8 mouse cellular contexts compared by ENCODE assay signal in the genomic region with DNA sequence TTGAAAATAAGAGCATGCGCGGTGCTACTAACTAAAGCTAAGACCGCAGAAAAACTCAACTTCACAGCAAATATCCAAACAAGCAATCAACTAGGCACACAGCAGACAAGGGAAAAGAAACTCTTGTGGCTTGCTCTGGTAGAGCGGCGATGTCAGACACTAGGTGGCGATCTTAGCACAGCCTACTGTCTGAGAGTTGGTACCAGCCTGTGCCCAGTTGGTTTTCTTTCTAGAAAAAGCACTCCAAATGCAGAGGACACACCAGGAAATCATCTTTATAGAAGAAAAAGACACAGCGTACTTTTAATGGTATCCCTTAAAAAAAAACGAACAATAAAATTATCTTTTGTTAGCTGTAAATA.
DNase-seq lines count a peak whose midpoint lies in the region; ATAC-seq lines count a peak whose summit lies in the region.

No protein-coding gene starts in this region.

- no peak overlapping the region for H3K4me3 ChIP-seq in kidney, embryonic 15.5 days (replicated peaks)
- no peak overlapping the region for H3K4me3 ChIP-seq in embryonic facial prominence, embryonic 14.5 days (ENCODE audit: low read depth, low read length)
- H3K4me3 ChIP-seq in hindbrain, embryonic 12.5 days = no peak overlapping the region
- H3K4me3 ChIP-seq in midbrain, embryonic 15.5 days = no peak overlapping the region

- H3K27me3 ChIP-seq in kidney, embryonic 15.5 days = peaks cover 3% of the 10 kb centered on the region; the same call in 1 of the 2 replicates
- H3K27me3 ChIP-seq in embryonic facial prominence, embryonic 14.5 days (replicated peaks; ENCODE audit: control insufficient read depth, insufficient read depth, low read length) = no peaks in the 10 kb centered on the region
- H3K27me3 ChIP-seq in hindbrain, embryonic 12.5 days = peaks cover 4% of the 10 kb centered on the region; the same call in 1 of the 2 replicates
- H3K27me3 ChIP-seq in midbrain, embryonic 15.5 days (replicated peaks) = peaks cover 12% of the 10 kb centered on the region; the same call in 1 of the 2 replicates

- peak; percentile 56 for DNase-seq in kidney, adult 18-20 months
- DNase-seq in adrenal gland, postnatal 25 days = peak; percentile 52
- DNase-seq in embryonic facial prominence, embryonic 14.5 days (ENCODE audit: low spot score) = peak; percentile 81
- DNase-seq in left cerebral cortex, postnatal 25 days (ENCODE audit: low spot score in 2 of 2) = peak; percentile 73 to 77
- peak; percentile 19 to 30 for DNase-seq in thymus, postnatal 36 days

- intact Hi-C loops in left cerebral cortex, postnatal 25 days (cut with DNase I) = loop anchor here (1.0 to 10.0 kb wide), 4 partner anchors 256 to 680 kb away; no protein-coding TSS in a partner anchor

- no peak overlapping the region for H3K27ac ChIP-seq in kidney, embryonic 15.5 days
- no peak overlapping the region for H3K27ac ChIP-seq in embryonic facial prominence, embryonic 14.5 days (replicated peaks; ENCODE audit: low read depth, low read length)
- no peak overlapping the region for H3K27ac ChIP-seq in hindbrain, embryonic 12.5 days
- no peak overlapping the region for H3K27ac ChIP-seq in midbrain, embryonic 15.5 days

- no peak overlapping the region for H3K4me2 ChIP-seq in kidney, embryonic 15.5 days
- no peak overlapping the region for H3K4me2 ChIP-seq in embryonic facial prominence, embryonic 14.5 days (ENCODE audit: low read depth, low read length)
- H3K4me2 ChIP-seq in hindbrain, embryonic 12.5 days (replicated peaks) = no peak overlapping the region
- H3K4me2 ChIP-seq in midbrain, embryonic 15.5 days = peak overlapping the region; percentile 24; the same call in 1 of the 2 replicates

- H3K9me3 ChIP-seq in kidney, embryonic 15.5 days (replicated peaks) = no peaks in the 10 kb centered on the region
- H3K9me3 ChIP-seq in embryonic facial prominence, embryonic 14.5 days (ENCODE audit: control insufficient read depth, low read length) = no peaks in the 10 kb centered on the region
- H3K9me3 ChIP-seq in hindbrain, embryonic 12.5 days (replicated peaks) = no peaks in the 10 kb centered on the region
- H3K9me3 ChIP-seq in midbrain, embryonic 15.5 days = no peaks in the 10 kb centered on the region

- ATAC-seq in kidney, embryonic 15.5 days (replicated peaks; ENCODE audit: low FRiP score) = no peak
- peak; percentile 78 for ATAC-seq in embryonic facial prominence, embryonic 14.5 days (ENCODE audit: low read depth)
- peak; percentile 71; the same call in 1 of the 2 replicates for ATAC-seq in hindbrain, embryonic 12.5 days (ENCODE audit: low FRiP score)
- ATAC-seq in midbrain, embryonic 15.5 days (replicated peaks) = peak; percentile 82

- H3K9ac ChIP-seq in kidney, embryonic 15.5 days = no peak overlapping the region
- H3K9ac ChIP-seq in embryonic facial prominence, embryonic 14.5 days (ENCODE audit: low read depth, low read length) = no peak overlapping the region
- H3K9ac ChIP-seq in hindbrain, embryonic 12.5 days = no peak overlapping the region
- no peak overlapping the region for H3K9ac ChIP-seq in midbrain, embryonic 15.5 days

- H3K36me3 ChIP-seq in kidney, embryonic 15.5 days = no peaks in the 10 kb centered on the region
- no peaks in the 10 kb centered on the region for H3K36me3 ChIP-seq in embryonic facial prominence, embryonic 14.5 days (ENCODE audit: control insufficient read depth, insufficient read depth, low read length)
- no peaks in the 10 kb centered on the region for H3K36me3 ChIP-seq in hindbrain, embryonic 12.5 days
- no peaks in the 10 kb centered on the region for H3K36me3 ChIP-seq in midbrain, embryonic 15.5 days (replicated peaks)

- no peaks in the 10 kb centered on the region for H3K4me1 ChIP-seq in kidney, embryonic 15.5 days
- no peaks in the 10 kb centered on the region for H3K4me1 ChIP-seq in embryonic facial prominence, embryonic 14.5 days (ENCODE audit: control insufficient read depth, insufficient read depth, low read length)
- H3K4me1 ChIP-seq in hindbrain, embryonic 12.5 days = no peaks in the 10 kb centered on the region
- H3K4me1 ChIP-seq in midbrain, embryonic 15.5 days = peaks cover 4% of the 10 kb centered on the region

- WGBS in kidney, embryonic 15.5 days = 21% methylated on average over 8 of the region's 8 CpGs
- WGBS in embryonic facial prominence, embryonic 14.5 days = 20% methylated on average over 8 of the region's 8 CpGs
- 12% methylated on average over 8 of the region's 8 CpGs for WGBS in hindbrain, embryonic 12.5 days
- 8% methylated on average over 8 of the region's 8 CpGs for WGBS in midbrain, embryonic 15.5 days

Comparison
In these comparisons a context has a peak if more than half of its experiments do, and no peak if none do; other contexts are left out.
1. DNase-seq: peak in every context shown above with its lines; median percentile 81 in embryonic facial prominence, embryonic 14.5 days; 75 in left cerebral cortex, postnatal 25 days; 56 in kidney, adult 18-20 months; 52 in adrenal gland, postnatal 25 days; 24 in thymus, postnatal 36 days.